Mouse (Mus musculus): Measurements from ENCODE around the gene Ccdc92b. TPM values are rescaled to one million over a fixed set of nuclear protein-coding genes. Genes with fewer than 3 reads are reported as not detected.

The Ccdc92b gene
- total RNA-seq, 2 experiments from 2014 or later = 26.5 to 27.8 TPM

DNA sequence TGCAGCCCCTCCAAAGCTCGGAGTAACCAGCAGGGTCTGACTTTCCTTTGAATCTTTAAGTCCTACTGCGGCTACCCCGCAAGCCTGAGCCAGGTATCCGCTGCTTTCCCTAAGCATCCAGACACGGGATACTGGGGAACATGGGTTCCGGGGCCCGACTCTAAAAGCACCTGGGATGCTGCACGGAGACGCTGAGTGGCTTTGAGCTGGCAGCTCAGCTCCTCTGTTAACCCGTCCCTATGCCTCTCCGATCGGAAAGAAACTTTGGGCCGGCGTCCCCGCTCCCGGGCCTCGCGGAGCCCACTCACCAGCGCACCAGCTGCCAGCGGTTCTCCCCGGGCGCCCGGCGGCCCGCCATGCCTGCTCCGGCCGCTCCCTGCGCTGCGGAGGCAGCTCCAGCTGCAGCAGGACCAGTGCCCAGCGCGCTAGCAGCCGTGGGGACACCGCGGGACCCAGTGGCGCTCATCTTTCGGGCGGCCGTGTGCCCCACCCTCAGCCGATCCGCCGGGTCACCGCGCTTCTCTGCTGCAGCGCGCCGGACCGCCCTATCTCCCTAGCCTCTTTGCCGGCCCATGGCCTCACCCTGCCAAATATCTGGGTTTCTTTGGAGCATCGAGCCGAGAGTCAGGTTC lies 8.7 kb upstream of the Ccdc92b start, which contains the start of gene Rap1gap2:
TSS of gene Rap1gap2 (minus strand) at position 371 of the 632 bp plus-strand sequence.
- DNase-seq (ENCODE audit: low spot score in 2 of 2) = no peak

DNA sequence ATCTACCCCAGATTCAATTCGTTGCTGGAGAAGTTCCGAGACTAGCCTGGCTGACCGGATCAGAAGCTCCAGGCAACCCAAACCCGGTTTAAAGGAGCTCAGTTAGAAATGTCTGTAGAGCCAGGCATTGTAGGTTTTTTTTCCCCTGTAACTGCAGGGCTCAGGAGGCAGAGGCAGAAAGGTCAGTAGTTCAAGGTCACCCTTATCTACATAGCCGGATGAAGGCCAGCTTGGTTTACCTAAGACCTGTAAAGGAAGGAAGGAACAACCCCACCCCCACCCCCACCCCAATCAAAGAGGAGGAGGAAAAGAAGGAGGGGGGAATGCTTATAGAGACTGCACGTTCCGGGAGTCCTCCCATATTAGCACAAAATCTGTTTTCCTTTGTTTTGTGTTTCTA lies 8.0 kb upstream of the Ccdc92b start:
- DNase-seq (ENCODE audit: low spot score in 2 of 2) = no peak

DNA sequence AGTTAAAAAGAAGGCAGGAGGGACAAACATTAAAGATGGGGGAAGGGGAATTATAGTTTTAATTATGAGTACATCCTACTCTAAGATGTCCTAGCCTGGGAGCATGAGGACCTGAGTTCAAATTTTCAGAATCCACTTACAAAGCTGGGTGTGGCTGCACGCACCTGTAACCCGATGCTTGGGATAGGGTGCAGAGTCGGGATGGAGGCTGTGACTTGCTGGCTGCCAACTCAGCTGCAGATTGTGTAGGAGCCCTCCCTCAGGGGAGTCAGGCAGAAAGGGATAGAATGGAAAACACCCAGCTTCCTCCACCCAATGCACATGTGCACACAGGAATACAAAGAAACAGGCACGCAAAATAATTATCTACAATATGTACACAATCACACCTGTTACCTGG lies 6.0 kb upstream of the Ccdc92b start:
- no peak for DNase-seq (ENCODE audit: low spot score in 2 of 2)

DNA sequence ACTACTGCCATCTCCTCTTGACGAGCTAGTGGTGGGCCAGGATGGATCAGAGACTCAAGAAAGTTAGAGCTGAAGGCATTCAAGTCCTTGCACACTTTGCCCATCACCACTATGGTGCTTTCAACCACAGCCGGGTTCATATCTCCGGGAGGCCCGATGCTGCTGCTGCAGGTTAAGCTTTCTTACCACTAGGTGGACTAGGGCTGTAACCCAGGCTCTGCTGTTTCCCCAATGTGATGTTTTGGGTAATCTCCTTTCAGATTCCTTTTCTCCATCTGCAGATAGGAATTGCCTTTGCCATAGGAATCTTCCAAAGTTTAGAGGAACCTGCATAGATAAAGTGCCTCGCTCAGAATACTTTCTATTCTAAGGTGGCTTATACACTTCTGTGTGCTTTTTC lies 3.8 kb upstream of the Ccdc92b start:
- no peak for DNase-seq (ENCODE audit: low spot score in 2 of 2)

DNA sequence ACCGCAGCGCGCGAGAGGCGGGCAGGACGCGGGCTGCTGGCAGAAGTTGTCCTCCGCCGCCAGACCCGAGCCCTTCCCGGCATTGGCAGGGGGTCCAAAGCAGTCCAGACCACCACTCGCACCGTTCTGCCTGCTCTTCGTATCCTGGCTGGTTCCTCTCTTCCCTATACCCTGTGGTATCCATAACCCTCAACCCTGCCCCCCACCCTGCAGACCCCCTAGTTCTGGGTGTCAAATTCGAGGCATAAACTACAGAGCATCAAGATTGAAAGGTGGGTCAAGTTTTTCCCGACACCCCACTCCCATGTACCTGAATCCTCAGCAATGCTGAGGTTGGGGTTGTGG lies 523 bp downstream of the Ccdc92b start:
- DNase-seq (ENCODE audit: low spot score in 2 of 2) = no peak

DNA sequence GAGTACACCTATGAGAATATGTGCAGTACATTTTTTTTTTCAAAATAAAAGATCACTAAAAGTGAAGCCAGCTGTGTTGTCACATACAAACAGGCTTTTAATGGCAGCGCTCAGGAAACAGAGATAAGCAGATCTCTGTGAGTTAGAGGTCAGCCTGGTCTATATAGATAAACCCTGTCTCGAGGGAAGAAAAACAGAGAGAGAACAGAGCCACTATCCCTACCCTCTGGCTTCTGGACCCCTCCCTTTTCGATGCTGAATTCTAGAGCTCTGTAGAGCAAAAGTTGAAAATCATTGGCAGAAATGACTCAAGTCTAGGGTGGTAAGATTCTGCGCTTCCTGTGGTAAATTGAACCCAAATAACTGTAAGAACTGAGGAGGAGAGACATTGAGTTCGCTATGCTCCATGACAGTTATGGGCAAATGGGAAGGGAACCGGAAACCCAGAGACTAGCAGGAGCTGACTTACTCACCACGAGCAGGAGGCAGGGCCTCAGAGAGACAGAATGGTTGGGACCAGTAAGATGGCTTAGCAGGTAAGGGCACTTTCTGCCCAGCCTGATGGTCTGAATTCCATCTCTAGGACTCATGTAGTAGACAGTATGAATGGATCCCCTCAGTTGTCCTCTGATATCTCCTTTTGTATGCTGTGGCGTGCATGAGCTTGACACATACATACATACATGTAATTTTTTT lies 2.7 kb downstream of the Ccdc92b start:
- no peak for DNase-seq (ENCODE audit: low spot score in 2 of 2)

DNA sequence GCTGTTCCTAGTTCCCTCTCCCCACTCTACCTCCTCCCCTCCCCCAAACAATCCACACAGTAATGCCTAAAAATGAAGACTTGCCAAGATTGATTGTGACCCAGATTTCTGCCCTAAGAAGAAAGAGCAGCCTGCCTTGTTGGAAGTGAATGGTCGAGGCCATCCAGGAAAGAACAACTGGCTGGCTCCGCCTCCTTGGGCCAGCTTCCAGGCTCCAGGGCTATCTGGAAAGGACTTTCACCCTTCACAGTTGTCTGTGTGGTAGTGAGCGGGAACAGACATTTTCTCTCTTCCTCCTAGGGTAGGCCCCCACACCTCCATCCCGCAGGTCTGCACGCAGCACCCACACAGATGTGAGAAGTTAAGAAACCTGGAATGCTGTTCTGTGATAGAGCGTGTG lies 4.3 kb downstream of the Ccdc92b start:
- no peak for DNase-seq (ENCODE audit: low spot score in 2 of 2)

DNA sequence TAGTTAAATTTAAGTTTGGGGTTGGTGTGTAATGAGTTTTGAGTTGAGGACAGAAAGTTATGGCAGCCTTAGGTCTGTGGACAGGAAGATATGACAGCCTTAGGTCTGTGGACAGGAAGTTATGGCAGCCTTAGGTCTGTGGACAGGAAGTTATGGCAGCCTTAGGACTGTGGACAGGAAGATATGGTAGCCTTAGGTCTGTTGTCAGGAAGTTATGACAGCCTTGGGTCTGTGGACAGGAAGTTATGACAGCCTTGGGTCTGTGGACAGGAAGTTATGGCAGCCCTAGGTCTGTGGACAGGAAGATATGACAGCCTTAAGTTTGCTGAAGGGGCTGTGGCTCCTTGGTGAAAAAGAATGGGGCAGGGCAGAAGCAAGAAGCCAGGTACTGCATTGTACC lies 5.9 kb downstream of the Ccdc92b start:
- DNase-seq (ENCODE audit: low spot score in 2 of 2) = no peak

DNA sequence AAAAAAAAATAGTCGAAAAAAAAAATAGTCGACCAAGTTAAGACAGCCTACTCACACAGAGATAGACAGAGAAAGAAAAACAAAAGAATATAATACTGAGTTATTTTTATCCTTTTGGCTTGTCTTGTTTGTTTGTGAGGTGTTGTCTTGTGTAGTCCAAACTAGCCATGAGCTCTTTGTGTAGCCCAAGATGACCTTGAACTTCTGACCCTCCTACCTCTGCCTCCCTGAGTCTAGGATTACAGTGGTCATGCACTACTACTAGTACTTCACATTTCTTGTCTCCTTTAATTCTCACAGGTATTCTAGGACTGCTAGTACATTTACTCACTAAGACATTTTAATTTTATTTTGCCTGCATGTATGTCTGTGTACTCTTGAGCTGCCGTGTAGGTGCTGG lies 8.1 kb downstream of the Ccdc92b start:
- DNase-seq (ENCODE audit: low spot score in 2 of 2) = no peak

DNA sequence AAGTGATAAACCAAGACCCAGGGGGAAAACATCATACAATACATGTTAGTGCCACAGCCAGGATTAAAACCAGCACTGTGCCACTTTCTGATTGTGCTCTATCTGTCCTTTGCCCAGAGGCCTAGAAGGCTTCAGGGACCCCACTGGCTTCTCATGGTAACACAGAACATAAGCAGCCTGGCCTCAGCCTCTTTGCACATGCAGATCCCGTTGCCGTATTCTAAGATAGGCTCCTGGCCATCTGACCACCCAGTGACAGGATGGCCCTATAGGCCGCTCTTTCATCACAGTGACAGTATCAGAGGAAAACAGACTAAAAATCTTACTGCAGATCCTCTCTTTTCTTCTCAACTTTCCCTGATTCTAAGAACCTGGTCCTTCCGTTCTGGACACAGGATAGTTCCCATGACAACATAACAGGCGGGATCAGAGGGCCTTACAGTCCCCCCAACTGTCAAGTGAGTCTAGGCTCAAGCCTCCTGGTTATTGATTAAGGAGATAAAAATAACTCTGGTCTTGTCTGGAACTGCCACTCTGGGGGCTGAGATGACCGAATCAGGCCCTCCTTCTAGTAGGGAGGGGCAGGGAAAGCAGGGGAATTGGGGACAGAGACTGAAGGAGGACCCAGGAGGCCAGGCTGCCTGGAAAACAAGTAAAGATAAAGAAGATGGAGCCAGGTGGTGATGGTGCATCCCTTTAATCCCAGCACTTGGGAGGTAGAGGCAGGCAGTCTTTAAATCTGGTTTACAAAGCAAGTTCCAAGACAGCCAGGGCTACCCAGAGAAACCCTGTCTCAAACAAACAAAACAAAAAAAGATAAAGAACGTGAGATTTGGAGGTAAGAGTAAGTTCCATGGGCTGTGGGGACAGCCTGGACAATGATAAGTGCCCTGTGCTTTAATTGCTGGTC lies 12.7 kb downstream of the Ccdc92b start:
- no peak for DNase-seq (ENCODE audit: low spot score in 2 of 2)

DNA sequence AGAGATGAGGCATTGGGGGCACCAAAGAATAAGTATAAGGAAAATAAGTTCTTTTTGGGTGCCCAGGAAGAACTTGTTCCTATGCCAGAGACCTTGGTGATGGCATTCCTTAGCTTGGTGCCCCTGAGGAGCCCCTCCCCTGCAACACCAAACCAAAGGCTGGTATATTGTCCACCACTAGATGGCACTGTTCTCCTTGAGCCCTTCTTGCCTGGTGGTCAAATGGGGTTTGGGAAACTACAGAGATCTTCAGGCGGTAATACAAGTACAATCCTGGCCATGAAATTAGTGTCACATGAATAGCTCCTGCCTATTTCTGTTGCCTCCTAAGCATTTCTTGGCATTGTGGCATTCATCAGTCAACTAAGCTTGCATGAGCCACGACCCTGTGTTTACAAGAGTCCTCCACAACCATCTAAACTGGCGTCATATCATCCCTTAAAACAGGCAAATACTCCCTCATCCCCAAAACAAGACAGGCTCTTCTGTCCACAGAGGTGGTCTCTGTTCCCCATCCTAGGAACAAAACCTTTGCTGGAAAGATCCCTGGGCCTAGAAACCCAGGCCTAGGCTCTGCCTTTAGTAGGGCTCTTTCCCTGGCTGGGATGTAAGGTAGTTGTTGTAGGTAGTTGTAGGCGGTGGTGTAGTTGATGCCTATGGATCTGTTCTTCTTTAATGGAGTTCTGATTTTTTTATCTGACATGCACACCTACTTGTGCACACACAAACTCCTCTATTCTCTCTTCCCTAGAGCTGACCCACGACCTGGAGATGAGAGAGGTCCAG lies 15.3 kb downstream of the Ccdc92b start:
- peak in 1 of 2 experiments; percentile 79 for DNase-seq (ENCODE audit: low spot score in 2 of 2)

DNA sequence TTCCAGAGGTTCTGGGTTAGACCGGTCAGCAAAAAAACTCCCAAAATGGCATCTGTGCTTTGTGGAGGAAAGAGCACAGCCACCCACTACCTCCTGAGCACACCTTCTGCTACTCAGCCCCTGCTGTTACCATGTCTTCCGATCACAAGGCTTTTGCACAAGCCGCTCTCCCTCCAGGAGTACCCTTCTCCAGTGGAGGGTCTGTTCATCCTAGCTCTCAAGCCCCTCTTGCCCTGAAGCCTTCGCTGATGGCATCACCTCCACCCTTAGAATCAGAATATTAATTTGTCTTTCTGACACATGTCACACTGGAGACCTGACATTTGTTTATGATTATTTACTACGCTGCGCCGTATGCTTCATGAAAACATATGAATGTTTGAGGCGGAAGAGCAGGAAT lies 18.1 kb downstream of the Ccdc92b start:
- no peak for DNase-seq (ENCODE audit: low spot score in 2 of 2)

DNA sequence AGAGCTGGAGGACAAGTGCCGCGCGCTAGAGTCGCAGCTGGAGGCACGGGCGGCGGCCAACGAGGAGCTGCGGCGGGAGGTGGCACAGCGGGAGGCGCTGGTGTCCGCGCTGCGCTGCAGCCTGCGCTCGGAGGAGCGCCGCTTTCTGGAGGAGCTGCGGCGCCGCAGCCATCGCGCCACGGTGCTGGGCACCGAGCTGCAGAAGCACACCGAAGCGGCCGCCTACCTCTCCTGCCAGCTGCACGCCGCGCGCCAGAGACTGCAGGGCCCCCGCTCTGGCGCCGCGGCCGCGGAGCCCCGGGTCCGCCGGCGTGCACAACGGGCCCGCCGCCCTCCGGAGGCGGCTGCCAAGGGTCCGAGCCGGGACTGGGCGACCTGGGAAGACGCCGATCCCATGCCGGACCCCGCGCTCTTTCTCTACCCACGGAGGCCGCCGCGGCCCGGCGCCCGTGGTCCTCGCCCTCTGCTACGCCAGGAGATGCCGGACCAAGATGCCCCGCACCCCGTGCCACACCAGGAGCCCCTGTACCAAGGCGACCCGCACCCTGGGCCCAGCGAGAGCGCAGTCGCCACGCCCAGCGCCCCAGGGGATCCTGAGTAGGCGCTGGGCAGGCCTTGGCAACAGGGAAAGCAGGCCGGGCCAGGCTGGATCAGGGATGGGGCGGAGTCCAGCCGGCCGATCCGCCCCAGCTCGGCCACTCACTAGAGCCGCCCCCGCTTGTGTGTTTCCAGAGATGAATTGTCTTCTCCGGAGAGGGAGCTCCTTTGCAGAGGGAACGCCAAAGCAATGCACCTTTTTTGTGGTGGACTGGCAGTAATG lies 18.8 kb downstream of the Ccdc92b start:
- peak; percentile 50 to 66 for DNase-seq (ENCODE audit: low spot score in 2 of 2)

DNA sequence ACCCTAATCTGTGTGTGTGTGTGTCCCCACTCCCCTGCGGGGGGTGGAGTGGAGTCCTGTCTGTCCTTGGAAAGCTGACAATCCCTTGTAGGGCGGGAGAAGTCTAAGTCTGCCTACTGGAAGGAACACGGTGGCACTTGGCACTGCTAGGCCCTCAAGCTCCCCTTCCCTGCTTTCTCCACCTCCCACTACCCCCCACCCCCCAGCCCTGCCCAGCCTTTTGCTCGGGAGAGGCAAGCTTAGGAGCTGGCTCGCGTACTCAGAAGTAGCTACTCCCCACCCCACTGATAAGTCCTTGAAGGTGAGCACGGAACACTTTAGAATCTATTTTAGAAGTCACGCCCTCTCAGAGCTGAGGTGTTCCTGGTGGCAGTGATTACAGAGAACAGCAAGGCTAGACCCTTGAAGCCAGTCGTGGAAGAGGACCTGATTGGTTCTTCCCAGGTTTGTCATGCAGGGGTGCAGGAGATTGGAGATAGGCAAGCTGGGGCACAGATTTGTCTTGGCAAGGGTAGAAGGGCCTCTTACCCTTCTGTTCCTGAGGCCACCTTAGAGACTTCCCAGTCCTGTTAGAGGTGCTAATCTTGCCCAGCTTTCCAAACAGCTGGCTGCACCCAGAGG lies 19.5 kb downstream of the Ccdc92b start:
- no peak for DNase-seq (ENCODE audit: low spot score in 2 of 2)

DNA sequence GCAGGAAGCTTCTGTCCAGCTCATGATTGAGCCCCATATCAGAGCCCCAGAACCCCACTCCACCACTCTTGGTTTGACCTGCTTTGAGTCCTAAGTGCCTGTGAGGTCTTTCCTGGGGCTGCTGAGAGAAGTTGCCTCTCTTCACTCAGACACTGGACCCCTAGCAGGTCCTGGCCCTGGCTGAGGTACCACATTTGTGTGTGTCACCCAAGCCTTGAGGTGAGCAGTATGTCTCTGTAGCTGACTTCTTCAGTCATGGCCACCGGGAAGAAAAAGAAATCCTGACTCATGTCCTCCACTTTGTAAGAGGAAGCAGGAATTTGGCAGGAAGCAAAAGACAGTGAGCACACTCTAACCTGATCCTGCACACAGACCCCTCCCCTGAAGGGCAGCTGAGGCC lies 20.2 kb downstream of the Ccdc92b start:
- no peak for DNase-seq (ENCODE audit: low spot score in 2 of 2)

DNA sequence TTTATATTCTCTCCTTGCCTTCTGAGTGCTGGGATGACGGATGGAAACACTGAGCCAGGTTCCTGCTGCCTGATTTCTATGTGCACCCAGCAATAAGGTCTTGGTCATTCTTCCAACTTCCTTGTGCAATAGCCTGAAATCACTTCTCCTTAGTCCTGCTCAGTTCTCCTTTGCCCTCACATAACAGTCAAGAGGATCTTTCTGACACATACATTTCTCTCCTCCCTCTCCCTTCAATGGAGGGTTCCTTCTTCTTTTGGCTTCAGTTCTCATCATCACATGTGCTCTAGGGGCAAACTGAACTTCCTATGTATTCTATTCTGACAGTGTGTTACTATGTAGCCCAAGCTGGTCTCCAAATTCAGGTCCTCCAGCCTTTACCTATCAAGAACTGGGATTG lies 28.6 kb downstream of the Ccdc92b start:
- no peak for DNase-seq (ENCODE audit: low spot score in 2 of 2)

DNA sequence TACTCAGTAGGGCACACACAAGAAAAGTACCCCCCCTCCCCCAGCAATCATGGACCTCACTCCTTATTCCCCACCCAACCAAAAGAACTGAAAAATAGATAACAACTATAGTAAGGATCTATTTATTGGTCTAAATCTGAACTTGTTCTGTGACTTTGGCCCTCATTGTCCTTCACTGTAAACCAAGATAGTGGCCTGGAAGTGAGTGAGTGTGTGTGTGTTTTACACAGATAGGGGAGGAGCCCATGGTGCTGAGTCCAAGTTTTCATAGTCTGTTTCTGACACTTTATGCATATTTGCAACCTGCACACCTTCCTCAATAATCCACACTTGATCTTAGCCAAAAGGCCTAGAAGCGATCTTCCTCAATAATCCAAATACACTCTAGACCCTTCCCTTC lies 29.3 kb downstream of the Ccdc92b start:
- no peak for DNase-seq (ENCODE audit: low spot score in 2 of 2)

DNA sequence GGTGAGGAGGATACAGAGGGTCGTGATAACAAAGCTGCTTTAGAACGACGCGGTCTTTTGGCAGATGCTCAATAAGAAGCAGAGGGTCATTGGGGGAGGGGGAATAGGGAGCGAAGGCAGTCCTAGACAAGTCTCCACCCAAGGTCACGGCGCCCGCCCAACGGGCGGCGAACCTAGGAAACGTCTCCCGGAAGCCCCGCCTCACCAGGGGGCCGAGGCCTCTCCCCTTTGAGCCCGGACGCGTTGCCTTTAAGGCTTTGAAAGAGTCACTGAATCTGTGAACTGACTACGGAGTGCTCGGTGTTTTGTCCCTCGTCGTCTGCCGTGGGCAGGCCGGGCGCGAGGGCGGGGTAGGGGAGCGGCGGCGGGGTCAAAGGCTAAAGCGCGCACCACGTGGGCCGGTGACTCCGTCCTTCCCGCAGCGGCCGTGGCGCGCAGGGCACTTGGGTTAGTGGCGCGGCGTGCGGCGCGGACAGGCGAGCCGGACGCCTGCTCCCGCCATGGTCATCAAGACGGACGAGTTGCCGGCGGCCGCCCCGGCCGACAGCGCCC lies 29.8 kb downstream of the Ccdc92b start, which contains the start of gene Cluh:
TSS of gene Cluh (plus strand) at position 401 of the 552 bp plus-strand sequence.
- peak; percentile 97 to 99 for DNase-seq (ENCODE audit: low spot score in 2 of 2)

All from layer of hippocampus, adult 18-20 months (tissue).